Mouse (Mus musculus): ENCODE measurements around the gene Vti1b. TPM values are rescaled to one million over a fixed set of nuclear protein-coding genes. Genes with fewer than 3 reads are reported as not detected.

The Vti1b gene
- polyA plus RNA-seq, 1 experiment from 2014 or later = 113 TPM

DNA sequence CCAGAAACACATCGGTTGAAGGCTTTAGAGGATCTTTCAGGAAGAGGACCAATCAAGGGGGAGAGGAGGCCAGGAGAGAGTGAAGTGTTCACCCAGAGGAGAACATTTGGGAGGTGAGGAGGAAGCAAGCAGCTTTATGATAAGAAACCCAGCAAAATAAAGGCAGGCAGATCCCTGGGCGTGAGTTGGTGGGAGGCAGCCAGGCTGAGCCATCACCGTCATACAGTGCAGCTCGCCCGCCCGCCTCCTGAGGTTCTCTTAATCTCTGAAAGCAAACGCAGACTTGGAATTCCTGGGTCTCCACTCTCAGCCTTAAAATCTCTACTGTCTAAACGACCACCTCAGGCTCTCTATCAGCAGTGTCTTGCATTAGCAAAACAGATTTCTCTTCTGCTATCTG is 37.8 kb downstream of the Vti1b start:
- Histone ChIP-seq H3K9ac (replicated peaks) (no peak overlapping the region), H3K27me3 (peaks cover 42% of the 10 kb centered on the region), H3K4me1 (peaks cover 11% of the 10 kb centered on the region), H3K4me2 (replicated peaks) (no peak overlapping the region), H3K27ac (replicated peaks) (no peak overlapping the region), H3K4me3 (no peak overlapping the region), H3K9me3 (no peaks in the 10 kb centered on the region), H3K36me3 (no peaks in the 10 kb centered on the region)
- WGBS = 37% methylated on average over 8 of the region's 8 CpGs
- no peak for ATAC-seq (ENCODE audit: low FRiP score, low read depth)

DNA sequence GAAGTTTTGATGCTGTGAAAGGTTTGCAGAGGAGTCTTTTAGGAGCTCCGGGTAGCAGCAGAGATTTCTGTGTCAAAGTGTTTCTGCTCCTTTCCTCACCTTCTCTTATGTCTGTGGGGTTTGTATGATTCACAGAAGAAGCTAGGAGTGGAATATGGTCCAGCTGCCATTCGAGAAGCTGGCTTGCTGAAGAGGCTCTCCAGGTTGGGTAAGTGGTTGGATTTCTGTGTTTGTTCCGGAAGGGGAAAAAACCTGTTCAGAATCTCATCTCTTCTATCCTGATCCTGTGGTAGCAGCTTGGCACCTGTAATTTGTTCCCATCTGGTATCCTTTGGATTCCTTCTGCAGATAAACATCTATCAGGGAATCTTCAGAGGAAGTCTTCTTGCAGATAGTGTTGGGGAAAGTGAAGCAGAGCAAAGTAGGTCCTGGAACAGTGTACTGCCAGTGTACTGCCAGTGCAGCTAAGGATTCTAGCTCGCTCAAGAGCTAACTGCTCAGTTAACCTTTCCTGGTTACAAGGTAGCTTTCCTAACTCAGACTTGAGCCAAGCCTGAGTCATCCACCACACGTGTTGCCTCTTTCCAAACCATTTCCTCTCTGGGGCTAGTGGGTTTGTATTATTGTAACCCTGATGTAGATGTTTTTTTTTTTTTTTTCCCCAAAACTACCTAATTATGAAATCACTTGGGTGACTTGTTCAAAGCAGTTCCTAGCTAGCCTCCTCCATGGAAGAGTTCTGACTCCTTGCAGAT is 40.6 kb downstream of the Vti1b start:
- peak overlapping the region; percentile 90 for H3K4me2 ChIP-seq (replicated peaks)

DNA sequence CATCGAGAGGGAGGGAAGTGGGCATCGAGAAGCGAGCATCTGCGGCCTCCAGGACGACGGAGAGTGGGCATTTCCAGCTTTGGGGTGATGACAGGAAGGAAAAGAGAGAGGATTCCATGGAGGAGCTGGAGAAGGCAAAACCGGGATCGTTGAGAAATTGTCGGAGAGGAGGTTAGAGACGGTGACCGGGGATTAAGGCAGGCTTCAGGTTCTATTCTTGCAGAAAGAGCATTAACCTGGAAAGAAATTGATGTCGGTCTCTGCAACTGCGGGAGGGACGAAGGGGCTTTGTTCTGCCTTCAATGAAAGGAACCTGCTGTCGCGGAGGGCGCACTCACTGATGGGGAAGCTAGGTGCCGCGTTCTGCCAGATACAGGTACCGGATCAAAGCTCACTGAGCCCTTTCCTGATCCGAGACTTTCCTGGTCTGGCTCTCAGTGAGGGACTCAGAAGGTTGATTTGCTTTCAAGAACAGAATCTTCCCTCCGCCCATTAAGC is 41.2 kb downstream of the Vti1b start:
- Histone ChIP-seq H3K36me3 (no peaks in the 10 kb centered on the region), H3K4me1 (peaks cover 11% of the 10 kb centered on the region), H3K9ac (replicated peaks) (peak overlapping the region; percentile 55), H3K4me2 (replicated peaks) (peak overlapping the region; percentile 90), H3K4me3 (peak overlapping the region; percentile 51), H3K27me3 (peaks cover 45% of the 10 kb centered on the region), H3K9me3 (no peaks in the 10 kb centered on the region), H3K27ac (replicated peaks) (no peak overlapping the region)
- WGBS = 1% methylated on average over 22 of the region's 22 CpGs
- peak; percentile 27; the same call in 1 of the 2 replicates for ATAC-seq (ENCODE audit: low FRiP score, low read depth)

More for the DNA sequence above, 40.6 kb downstream of the Vti1b start:
- H3K4me3 ChIP-seq = peak overlapping the region; percentile 51
- peaks cover 45% of the 10 kb centered on the region for H3K27me3 ChIP-seq
- no peak for ATAC-seq (ENCODE audit: low FRiP score, low read depth)
- H3K27ac ChIP-seq (replicated peaks) = no peak overlapping the region
- H3K9ac ChIP-seq (replicated peaks) = peak overlapping the region; percentile 55; the same call in 1 of the 2 replicates
- peaks cover 11% of the 10 kb centered on the region for H3K4me1 ChIP-seq
- WGBS = 34% methylated on average over 5 of the region's 5 CpGs
- H3K36me3 ChIP-seq = no peaks in the 10 kb centered on the region
- no peaks in the 10 kb centered on the region for H3K9me3 ChIP-seq

DNA sequence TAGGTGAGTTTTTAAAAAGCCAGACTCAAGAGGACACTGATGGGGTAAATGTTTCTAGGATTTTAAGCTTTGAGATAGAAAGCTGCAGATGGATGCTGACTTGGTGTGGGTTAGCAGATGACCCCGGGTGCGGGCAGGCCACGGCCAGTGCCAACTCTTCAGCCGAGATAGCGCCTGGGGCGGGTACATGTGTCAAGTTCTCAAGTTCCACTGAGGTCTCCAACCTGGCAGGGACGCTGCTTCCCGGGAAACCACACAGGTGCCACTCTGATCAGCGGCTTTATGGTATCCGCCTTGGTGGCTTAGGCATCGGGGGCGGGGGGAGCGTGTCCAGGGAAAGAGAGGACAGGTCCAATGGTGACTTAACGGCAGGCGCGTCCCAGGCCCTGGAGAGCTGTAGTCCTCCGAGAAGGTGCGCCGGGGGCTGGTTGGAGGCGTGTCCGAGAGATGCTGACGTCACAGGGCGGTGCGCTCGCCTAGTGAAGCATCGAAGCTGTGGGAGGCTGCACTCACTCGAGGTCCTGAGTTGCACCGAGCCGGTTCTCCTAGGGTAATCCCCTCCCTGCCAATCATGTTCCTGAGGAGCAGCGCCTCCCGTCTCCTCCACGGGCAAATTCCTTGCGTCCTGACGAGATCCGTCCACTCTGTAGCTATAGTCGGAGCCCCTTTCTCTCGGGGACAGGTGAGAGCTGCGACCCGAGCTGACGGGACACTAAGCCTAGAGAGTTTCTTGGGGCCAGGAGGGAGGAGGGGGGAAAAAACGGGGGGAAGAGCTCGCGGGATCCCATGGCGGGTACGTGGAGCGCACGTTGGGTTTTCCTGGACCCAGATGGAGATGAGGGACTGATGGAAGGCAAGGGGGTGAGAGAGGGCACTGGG is 41.9 kb downstream of the Vti1b start, which contains the start of gene Arg2:
Gene Arg2, plus strand, starts transcription at position 479 of the 879 bp plus-strand sequence.
- Histone ChIP-seq H3K4me3 (peak within 1 kb of the TSS; percentile 51), H3K4me2 (replicated peaks) (peak within 1 kb of the TSS; percentile 90), H3K9ac (replicated peaks) (peak within 1 kb of the TSS; percentile 55), H3K9me3 (no peaks in the 10 kb centered on the region), H3K27me3 (peaks cover 45% of the 10 kb centered on the region), H3K27ac (replicated peaks) (no peak within 1 kb of the TSS), H3K36me3 (no peaks in the 10 kb centered on the region), H3K4me1 (peaks cover 11% of the 10 kb centered on the region)
- WGBS = 1% methylated on average over 47 of the region's 47 CpGs
- ATAC-seq (ENCODE audit: low FRiP score, low read depth) = peak; percentile 90

DNA sequence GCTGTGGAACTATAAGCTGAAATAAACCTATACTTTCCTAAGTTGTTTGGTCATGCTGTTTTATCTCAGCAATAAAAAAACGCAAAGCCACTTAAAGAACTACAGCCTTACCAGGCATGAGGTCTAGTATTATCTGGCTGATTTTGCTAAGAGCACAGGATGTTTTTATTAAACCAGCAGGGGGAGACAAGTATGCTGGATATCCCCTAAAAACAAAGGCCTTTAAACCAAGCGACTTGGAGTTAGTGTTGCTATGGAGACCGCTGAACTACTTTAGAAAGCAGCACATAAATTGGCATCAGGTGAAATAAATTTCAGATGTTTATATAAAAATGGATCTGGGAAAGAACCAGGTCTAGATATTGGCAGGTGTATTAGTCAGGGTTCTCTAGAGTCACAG is 49.6 kb downstream of the Vti1b start:
- Histone ChIP-seq H3K27ac (replicated peaks) (no peak overlapping the region), H3K4me3 (no peak overlapping the region), H3K27me3 (no peaks in the 10 kb centered on the region), H3K9me3 (no peaks in the 10 kb centered on the region), H3K36me3 (no peaks in the 10 kb centered on the region), H3K4me2 (replicated peaks) (no peak overlapping the region), H3K9ac (replicated peaks) (no peak overlapping the region), H3K4me1 (no peaks in the 10 kb centered on the region)
- no peak for ATAC-seq (ENCODE audit: low FRiP score, low read depth)
- WGBS = 32% methylated on average over 3 of the region's 3 CpGs

DNA sequence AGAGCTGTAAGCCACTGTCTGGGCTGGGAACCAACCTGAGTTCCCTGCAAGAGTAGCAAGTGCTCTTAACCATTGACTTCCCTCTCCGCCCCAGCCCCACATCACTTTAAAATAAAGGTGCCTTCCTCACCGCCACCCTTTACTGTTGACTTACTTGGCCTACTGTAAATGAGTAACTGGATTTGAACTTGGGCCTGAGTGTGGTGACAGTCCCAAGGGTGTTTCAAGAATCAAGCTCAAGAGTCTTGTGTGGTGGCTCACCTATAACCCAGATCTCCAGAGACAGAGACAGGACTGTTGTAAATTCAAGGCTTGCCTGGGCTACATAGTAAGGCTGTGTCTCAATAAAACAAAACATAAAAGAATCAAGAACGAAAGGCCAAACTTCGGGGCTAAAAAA is 53.5 kb downstream of the Vti1b start:
- Histone ChIP-seq H3K36me3 (no peaks in the 10 kb centered on the region), H3K4me2 (replicated peaks) (no peak overlapping the region), H3K27ac (replicated peaks) (no peak overlapping the region), H3K27me3 (no peaks in the 10 kb centered on the region), H3K4me1 (no peaks in the 10 kb centered on the region), H3K4me3 (no peak overlapping the region), H3K9me3 (no peaks in the 10 kb centered on the region), H3K9ac (replicated peaks) (no peak overlapping the region)
- no peak for ATAC-seq (ENCODE audit: low FRiP score, low read depth)
- 91% methylated on average over 4 of the region's 4 CpGs for WGBS

Other genes with a start within 250 kb of the Vti1b start
- 17.3 and 21.4 TPM in 2 replicates for gene Tmem229b, start 165.0 kb downstream of the Vti1b start, polyA plus RNA-seq (2016; fragmentation: Nextera tagmentation; extraction: Ambion mirVana)
- gene Plekhh1, start 143.5 kb downstream of the Vti1b start, polyA plus RNA-seq (2016; fragmentation: Nextera tagmentation; extraction: Ambion mirVana) = 8.1 and 8.2 TPM in 2 replicates
- gene Pigh, start 83.0 kb downstream of the Vti1b start, polyA plus RNA-seq (2016; fragmentation: Nextera tagmentation; extraction: Ambion mirVana) = 26.2 and 30.4 TPM in 2 replicates
- 9.0 and 9.7 TPM in 2 replicates for gene Arg2, start 41.9 kb downstream of the Vti1b start, polyA plus RNA-seq (2016; fragmentation: Nextera tagmentation; extraction: Ambion mirVana)
- gene Rdh11, start 19.6 kb upstream of the Vti1b start, polyA plus RNA-seq (2016; fragmentation: Nextera tagmentation; extraction: Ambion mirVana) = 28.3 and 28.4 TPM in 2 replicates
- 1.8 and 2.1 TPM in 2 replicates for gene Rdh12, start 36.2 kb upstream of the Vti1b start, polyA plus RNA-seq (2016; fragmentation: Nextera tagmentation; extraction: Ambion mirVana)
- 13.7 and 18.4 TPM in 2 replicates for gene Zfyve26, start 123.6 kb upstream of the Vti1b start, polyA plus RNA-seq (2016; fragmentation: Nextera tagmentation; extraction: Ambion mirVana)
- gene Rad51b, start 124.6 kb upstream of the Vti1b start, polyA plus RNA-seq (2016; fragmentation: Nextera tagmentation; extraction: Ambion mirVana) = 6.5 and 7.6 TPM in 2 replicates